21 mouse cellular contexts compared by ENCODE assay signal in genomic region chr4:124973296-124973695, GRCm38 (mm10). TPM values are rescaled to one million over a fixed set of nuclear protein-coding genes. Genes with fewer than 3 reads are reported as not detected.
DNase-seq lines count a peak whose midpoint lies in the region; ATAC-seq and TF ChIP-seq lines count a peak whose summit lies in the region.
"Had no signal": no experiment of that assay in that cellular context is flagged by ENCODE, and none has a peak within 500 bp of the region (broad histone marks: within the 10 kb centered on the region; RNA-seq: fewer than 3 reads in every experiment).

No protein-coding gene starts in this region.

- H3K27ac ChIP-seq in midbrain, postnatal 0 days (ENCODE audit: low read depth, low read length): no peak overlapping the region
- no peak overlapping the region for H3K27ac ChIP-seq in midbrain, embryonic 11.5 days (ENCODE audit: low read depth, low read length)
- no peak overlapping the region for H3K27ac ChIP-seq in embryonic facial prominence, embryonic 11.5 days (replicated peaks; ENCODE audit: low read depth, low read length)
- H3K27ac ChIP-seq: embryonic facial prominence, embryonic 15.5 days; hindbrain, embryonic 14.5 days; kidney, postnatal 0 days; limb, embryonic 12.5 days; liver, embryonic 14.5 days; neural tube, embryonic 13.5 days had no signal

- TF ChIP-seq CTCF in midbrain, postnatal 0 days (IDR thresholded peaks at IDR 0.05): no peak

- no peaks in the 10 kb centered on the region for H3K9me3 ChIP-seq in midbrain, postnatal 0 days (ENCODE audit: low read length)
- H3K9me3 ChIP-seq in midbrain, embryonic 11.5 days (ENCODE audit: control insufficient read depth, low read length): no peaks in the 10 kb centered on the region
- no peaks in the 10 kb centered on the region for H3K9me3 ChIP-seq in embryonic facial prominence, embryonic 11.5 days (replicated peaks; ENCODE audit: control insufficient read depth, low read length)
- H3K9me3 ChIP-seq: embryonic facial prominence, embryonic 15.5 days; limb, embryonic 12.5 days; megakaryocyte, embryonic 14.5 days; neural tube, embryonic 13.5 days had no signal

- no peak overlapping the region for H3K9ac ChIP-seq in midbrain, postnatal 0 days (replicated peaks; ENCODE audit: low read length, poor library complexity, severe bottlenecking)
- no peak overlapping the region for H3K9ac ChIP-seq in midbrain, embryonic 11.5 days (ENCODE audit: low read length)
- no peak overlapping the region for H3K9ac ChIP-seq in embryonic facial prominence, embryonic 11.5 days (replicated peaks; ENCODE audit: low read length)
- H3K9ac ChIP-seq: embryonic facial prominence, embryonic 15.5 days; hindbrain, embryonic 14.5 days; limb, embryonic 12.5 days; liver, embryonic 14.5 days; neural tube, embryonic 13.5 days had no signal

- no peak overlapping the region for H3K4me2 ChIP-seq in midbrain, postnatal 0 days (ENCODE audit: low read depth, low read length, poor library complexity, severe bottlenecking)
- H3K4me2 ChIP-seq in midbrain, embryonic 11.5 days: no peak overlapping the region
- H3K4me2 ChIP-seq in embryonic facial prominence, embryonic 11.5 days (ENCODE audit: low read depth, low read length): no peak overlapping the region
- H3K4me2 ChIP-seq: embryonic facial prominence, embryonic 15.5 days; hindbrain, embryonic 14.5 days; limb, embryonic 12.5 days; neural tube, embryonic 13.5 days had no signal

- peak; percentile 50 for DNase-seq in midbrain, postnatal 0 days (ENCODE audit: low spot score)
- DNase-seq in midbrain, embryonic 11.5 days (ENCODE audit: low spot score, missing footprints): no peak
- peak; percentile 13 for DNase-seq in A20 (ENCODE audit: low read depth, low spot score)
- DNase-seq in MEL-GATA-1-ER (ENCODE audit: extremely low read depth, low read depth): peak; percentile 15
- peak; percentile 59 for DNase-seq in embryonic facial prominence, embryonic 11.5 days (ENCODE audit: low spot score)
- no peak for DNase-seq in liver
- no peak for DNase-seq in thymus, postnatal 10 days (ENCODE audit: low spot score in 2 of 2)
- DNase-seq: adrenal gland, postnatal 14 days; cerebellum, adult 18-20 months; cerebellum, postnatal 36 days; gastrocnemius, postnatal 14 days; heart, postnatal 10 days had no signal

- no peak for ATAC-seq in midbrain, postnatal 0 days (ENCODE audit: low FRiP score)
- ATAC-seq in midbrain, embryonic 11.5 days (ENCODE audit: low FRiP score): no peak
- ATAC-seq in embryonic facial prominence, embryonic 11.5 days (replicated peaks; ENCODE audit: insufficient number of reproducible peaks, low FRiP score, low TSS enrichment, low read depth): no peak
- ATAC-seq: intestine, embryonic 16.5 days; lung, postnatal 0 days had no signal

- H3K27me3 ChIP-seq in midbrain, postnatal 0 days (ENCODE audit: insufficient read depth, low read length): no peaks in the 10 kb centered on the region
- no peaks in the 10 kb centered on the region for H3K27me3 ChIP-seq in midbrain, embryonic 11.5 days (ENCODE audit: control insufficient read depth, insufficient read depth, low read length)
- no peaks in the 10 kb centered on the region for H3K27me3 ChIP-seq in embryonic facial prominence, embryonic 11.5 days (ENCODE audit: control insufficient read depth, insufficient read depth, low read length)

- 77% methylated on average over 2 of the region's 2 CpGs for WGBS in midbrain, postnatal 0 days
- WGBS in midbrain, embryonic 11.5 days: 72% methylated on average over 2 of the region's 2 CpGs
- 90% methylated on average over 2 of the region's 2 CpGs for WGBS in embryonic facial prominence, embryonic 11.5 days

- no peaks in the 10 kb centered on the region for H3K36me3 ChIP-seq in midbrain, postnatal 0 days (ENCODE audit: insufficient read depth, low read length)
- no peaks in the 10 kb centered on the region for H3K36me3 ChIP-seq in midbrain, embryonic 11.5 days (ENCODE audit: control insufficient read depth, insufficient read depth, low read length)
- H3K36me3 ChIP-seq in embryonic facial prominence, embryonic 11.5 days (replicated peaks; ENCODE audit: control insufficient read depth, insufficient read depth, low read depth, low read length): no peaks in the 10 kb centered on the region
- H3K36me3 ChIP-seq: embryonic facial prominence, embryonic 15.5 days; limb, embryonic 12.5 days; neural tube, embryonic 13.5 days had no signal

- H3K4me3 ChIP-seq in midbrain, postnatal 0 days (ENCODE audit: low read depth, low read length): no peak overlapping the region
- no peak overlapping the region for H3K4me3 ChIP-seq in midbrain, embryonic 11.5 days (ENCODE audit: low read depth, low read length)
- no peak overlapping the region for H3K4me3 ChIP-seq in embryonic facial prominence, embryonic 11.5 days (ENCODE audit: low read depth, low read length)
- H3K4me3 ChIP-seq: embryonic facial prominence, embryonic 15.5 days; limb, embryonic 12.5 days; megakaryocyte, embryonic 14.5 days; neural tube, embryonic 13.5 days had no signal

- peaks cover 7% of the 10 kb centered on the region; the same call in 1 of the 2 replicates for H3K4me1 ChIP-seq in midbrain, postnatal 0 days (ENCODE audit: insufficient read depth, low read length)
- peaks cover 8% of the 10 kb centered on the region for H3K4me1 ChIP-seq in midbrain, embryonic 11.5 days (ENCODE audit: control insufficient read depth, insufficient read depth, low read length)
- peaks cover 17% of the 10 kb centered on the region for H3K4me1 ChIP-seq in embryonic facial prominence, embryonic 11.5 days (ENCODE audit: control insufficient read depth, insufficient read depth, low read length)

RNA-seq across cellular contexts. Expression of gene Rspo1, which starts 12.9 kb away (rescaled TPM):
- 2.5 and 3.0 TPM in 2 replicates for total RNA-seq in midbrain, postnatal 0 days (2014; rRNA removed)
- polyA plus RNA-seq in midbrain, postnatal 0 days (2015; fragmentation: Nextera tagmentation; extraction: Ambion mirVana): 1.2 and 1.8 TPM in 2 replicates
- polyA plus RNA-seq in midbrain, embryonic 11.5 days (2014; fragmentation: Nextera tagmentation; extraction: Ambion mirVana): 9.0 and 11.9 TPM in 2 replicates
- 8.0 and 11.0 TPM in 2 replicates for polyA plus RNA-seq in embryonic facial prominence, embryonic 11.5 days (2014; fragmentation: Nextera tagmentation; extraction: Ambion mirVana)

RNA-seq across cellular contexts. Expression of gene Cdca8, which starts 34.2 kb away (rescaled TPM):
- total RNA-seq in midbrain, postnatal 0 days (2014; rRNA removed): 3.0 and 6.3 TPM in 2 replicates
- polyA plus RNA-seq in midbrain, postnatal 0 days (2015; fragmentation: Nextera tagmentation; extraction: Ambion mirVana): 10.3 and 14.8 TPM in 2 replicates
- 244 and 248 TPM in 2 replicates for polyA plus RNA-seq in midbrain, embryonic 11.5 days (2014; fragmentation: Nextera tagmentation; extraction: Ambion mirVana)
- polyA plus RNA-seq in embryonic facial prominence, embryonic 11.5 days (2014; fragmentation: Nextera tagmentation; extraction: Ambion mirVana): 191 and 200 TPM in 2 replicates

RNA-seq across cellular contexts. Expression of gene 9930104L06Rik, which starts 36.4 kb away (rescaled TPM):
- total RNA-seq in midbrain, postnatal 0 days (2014; rRNA removed): 15.6 and 21.7 TPM in 2 replicates
- 8.9 and 9.3 TPM in 2 replicates for polyA plus RNA-seq in midbrain, postnatal 0 days (2015; fragmentation: Nextera tagmentation; extraction: Ambion mirVana)
- polyA plus RNA-seq in midbrain, embryonic 11.5 days (2014; fragmentation: Nextera tagmentation; extraction: Ambion mirVana): 3.8 and 4.3 TPM in 2 replicates
- polyA plus RNA-seq in embryonic facial prominence, embryonic 11.5 days (2014; fragmentation: Nextera tagmentation; extraction: Ambion mirVana): 3.8 and 5.5 TPM in 2 replicates

RNA-seq across cellular contexts. Expression of gene Gnl2, which starts 43.1 kb away (rescaled TPM):
- 51.8 and 57.3 TPM in 2 replicates for total RNA-seq in midbrain, postnatal 0 days (2014; rRNA removed)
- 72.5 and 77.5 TPM in 2 replicates for polyA plus RNA-seq in midbrain, postnatal 0 days (2015; fragmentation: Nextera tagmentation; extraction: Ambion mirVana)
- 88.7 and 101 TPM in 2 replicates for polyA plus RNA-seq in midbrain, embryonic 11.5 days (2014; fragmentation: Nextera tagmentation; extraction: Ambion mirVana)
- 94.4 and 99.3 TPM in 2 replicates for polyA plus RNA-seq in embryonic facial prominence, embryonic 11.5 days (2014; fragmentation: Nextera tagmentation; extraction: Ambion mirVana)

Comparison
In these comparisons a context has a peak if more than half of its experiments do, and no peak if none do; other contexts are left out.
1. DNase-seq: peak in midbrain, postnatal 0 days (single experiment), A20 (single experiment), MEL-GATA-1-ER (single experiment) and embryonic facial prominence, embryonic 11.5 days (single experiment); none in midbrain, embryonic 11.5 days (single experiment), liver (single experiment) and thymus, postnatal 10 days (0 of 2).
2. RNA of gene Cdca8, which starts 34.2 kb away (polyA plus RNA-seq): 244 to 248 TPM in midbrain, embryonic 11.5 days and 191 to 200 TPM in embryonic facial prominence, embryonic 11.5 days; 10.3 to 14.8 TPM in midbrain, postnatal 0 days; every median in the first group is over 10 times any median in the second.